Mouse (Mus musculus) liver, postnatal 0 days (tissue): ENCODE results near the gene Ntrk3. TPM values are rescaled to one million over a fixed set of nuclear protein-coding genes. Genes with fewer than 3 reads are reported as not detected.

ENCODE experiments used
- ATAC-seq: fragments of 200-750 bp; cut with Nextera tagmentation; 2 replicates; pipeline ENCODE4 v1.8.0; 2017; ENCODE audit warnings: mild to moderate bottlenecking, moderate library complexity
- DNase-seq: peaks from one replicate; pipeline ENCODE4 v3.0.0-alpha.2; 2016
- H3K27ac ChIP-seq: fragments of 300-500 bp; sonication (generic); 2 replicates; pipeline ENCODE4 v1.5.1; 2014; ENCODE audit warnings: antibody characterized with exemption, moderate library complexity, mild to moderate bottlenecking, low read depth
- H3K27me3 ChIP-seq: fragments of 300-500 bp; sonication (generic); 2 replicates; pipeline ENCODE4 v1.6.1; 2014; ENCODE audit warnings: low read length, control low read depth, mixed read lengths; ENCODE audit not compliant: insufficient read depth
- H3K36me3 ChIP-seq: fragments of 300-500 bp; sonication (generic); replicated peaks from 2 replicates; pipeline ENCODE4 v1.6.1; 2014; ENCODE audit warnings: mild to moderate bottlenecking, control low read depth, low read length, moderate library complexity, mixed read lengths; ENCODE audit not compliant: insufficient read depth
- H3K4me1 ChIP-seq: fragments of 300-500 bp; sonication (generic); 2 replicates; pipeline ENCODE4 v1.6.1; 2014; ENCODE audit warnings: antibody characterized with exemption, mild to moderate bottlenecking, control low read depth; ENCODE audit not compliant: insufficient read depth
- H3K4me2 ChIP-seq: fragments of 300-500 bp; sonication (generic); 2 replicates; pipeline ENCODE4 v1.6.1; 2014; ENCODE audit warnings: low read depth, mild to moderate bottlenecking, low read length, moderate library complexity, mixed read lengths
- H3K4me3 ChIP-seq: fragments of 300-500 bp; sonication (generic); 2 replicates; pipeline ENCODE4 v1.5.1; 2014; ENCODE audit warnings: low read depth, low read length
- H3K9ac ChIP-seq: fragments of 300-500 bp; sonication (generic); replicated peaks from 2 replicates; pipeline ENCODE4 v1.6.1; 2014; ENCODE audit warnings: mild to moderate bottlenecking, moderate library complexity
- H3K9me3 ChIP-seq: fragments of 300-500 bp; sonication (generic); 2 replicates; pipeline ENCODE4 v1.6.1; 2016; ENCODE audit warnings: mild to moderate bottlenecking, control low read depth, low read length, mixed read lengths
- CTCF ChIP-seq: sonication (generic); IDR thresholded peaks from 2 replicates; pipeline ENCODE4 v1.5.1; 2016; ENCODE audit warnings: antibody characterized with exemption, low read depth
- EP300 ChIP-seq: IDR thresholded peaks from 2 replicates; pipeline ENCODE4 v1.6.1; 2016; ENCODE audit warnings: antibody characterized with exemption, low read depth, mild to moderate bottlenecking
- WGBS: fragments of 180-500 bp; shearing (Covaris S2); extraction: QIAGEN DNeasy Blood & Tissue Kit; methylation state at CpG from one replicate; pipeline ENCODE4 v1.1.7; 2014; ENCODE audit not compliant: insufficient replicate concordance; 5-methylcytosine and 5-hydroxymethylcytosine counted together
- polyA plus RNA-seq: library from polyadenylated mRNA; unstranded; fragments of >200 nt; fragmentation: Nextera tagmentation; extraction: Ambion mirVana; gene quantifications from 2 replicates; pipeline ENCODE4 v1.2.1, GENCODE M21; 2015

Ntrk3 gene
- polyA plus RNA-seq, 1 experiment from 2014 or later: 0.16 TPM

GRCm38 (mm10) chr7:78669407-78669806, 68.4 kb downstream of the Ntrk3 start:
- no peaks in the 10 kb centered on the region for H3K9me3 ChIP-seq
- no peaks in the 10 kb centered on the region for H3K4me1 ChIP-seq
- no peak for TF ChIP-seq CTCF
- TF ChIP-seq EP300: no peak
- H3K36me3 ChIP-seq: no peaks in the 10 kb centered on the region
- DNase-seq (no peak), ATAC-seq (no peak)
- H3K9ac ChIP-seq: no peak overlapping the region
- H3K4me2 ChIP-seq: no peak overlapping the region
- H3K27me3 ChIP-seq: no peaks in the 10 kb centered on the region
- WGBS: 81% methylated on average over 16 of the region's 16 CpGs
- H3K4me3 ChIP-seq: no peak overlapping the region
- no peak overlapping the region for H3K27ac ChIP-seq

DNA sequence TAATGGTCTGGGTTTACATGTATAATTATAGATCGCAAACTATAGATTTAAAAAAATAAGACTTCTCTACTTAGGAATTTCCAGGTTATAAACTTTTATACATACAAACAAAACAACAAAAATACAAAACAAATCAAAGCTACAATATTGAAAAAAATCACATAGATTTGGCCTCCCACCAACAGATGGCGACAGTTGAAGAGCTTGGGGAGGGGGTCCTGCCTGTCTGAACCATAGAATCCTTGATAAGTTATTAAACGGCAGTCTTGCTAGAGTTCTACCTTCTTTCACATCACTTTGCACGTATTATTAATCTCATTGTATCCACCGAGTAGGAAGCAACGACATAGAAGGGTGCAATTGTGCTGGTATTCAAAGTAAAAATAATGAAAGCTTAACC, 68.9 kb downstream of the Ntrk3 start:
- ATAC-seq (no peak), DNase-seq (no peak)

DNA sequence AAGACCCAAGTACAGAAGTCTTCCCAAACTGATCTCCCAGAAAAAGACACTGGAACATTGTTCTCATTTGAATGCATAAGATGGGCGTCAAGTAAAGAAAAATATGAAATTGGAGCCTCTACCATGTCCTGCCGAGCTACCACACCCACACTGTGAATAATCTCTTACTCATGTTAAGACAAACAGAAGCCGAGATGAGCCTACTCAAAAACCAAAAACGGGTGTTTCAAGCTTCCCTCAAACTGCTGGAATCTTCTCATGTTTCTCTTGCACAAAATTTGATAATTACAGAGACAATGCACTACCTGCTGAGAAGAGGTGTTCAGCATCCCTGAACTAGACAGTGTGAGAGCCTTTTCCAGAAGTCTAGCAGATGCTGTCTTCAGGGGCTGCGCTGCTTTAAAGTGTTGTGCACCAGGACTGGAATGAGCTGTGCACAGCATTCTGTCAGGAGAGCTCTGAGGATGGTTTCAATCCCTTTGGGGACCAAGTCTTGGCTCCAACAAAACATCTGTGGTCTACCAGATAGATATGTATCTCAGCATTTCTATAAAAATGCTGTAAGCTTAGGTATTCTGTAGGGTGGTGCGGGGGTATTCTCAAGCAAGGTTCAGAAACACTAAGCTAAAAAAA, 69.7 kb downstream of the Ntrk3 start:
- no peaks in the 10 kb centered on the region for H3K9me3 ChIP-seq
- ATAC-seq (no peak), DNase-seq (no peak)
- no peak overlapping the region for H3K27ac ChIP-seq
- no peaks in the 10 kb centered on the region for H3K36me3 ChIP-seq
- 74% methylated on average over 6 of the region's 6 CpGs for WGBS
- H3K4me1 ChIP-seq: no peaks in the 10 kb centered on the region
- no peak overlapping the region for H3K9ac ChIP-seq
- no peak for TF ChIP-seq CTCF
- TF ChIP-seq EP300: no peak
- H3K4me3 ChIP-seq: no peak overlapping the region
- H3K27me3 ChIP-seq: no peaks in the 10 kb centered on the region
- no peak overlapping the region for H3K4me2 ChIP-seq

More for the DNA sequence above, 68.9 kb downstream of the Ntrk3 start:
- Histone ChIP-seq H3K27ac (no peak overlapping the region), H3K4me1 (no peaks in the 10 kb centered on the region), H3K9ac (no peak overlapping the region), H3K4me3 (no peak overlapping the region), H3K4me2 (no peak overlapping the region), H3K9me3 (no peaks in the 10 kb centered on the region), H3K27me3 (no peaks in the 10 kb centered on the region), H3K36me3 (no peaks in the 10 kb centered on the region)
- TF ChIP-seq CTCF (no peak), EP300 (no peak)
- 83% methylated on average over 6 of the region's 6 CpGs for WGBS

GRCm38 (mm10) chr7:78660832-78661231, 77.0 kb downstream of the Ntrk3 start:
- Histone ChIP-seq H3K36me3 (no peaks in the 10 kb centered on the region), H3K4me1 (no peaks in the 10 kb centered on the region), H3K4me2 (no peak overlapping the region), H3K9ac (no peak overlapping the region), H3K4me3 (no peak overlapping the region), H3K27ac (no peak overlapping the region), H3K9me3 (no peaks in the 10 kb centered on the region), H3K27me3 (no peaks in the 10 kb centered on the region)
- WGBS: 73% methylated on average over 7 of the region's 7 CpGs
- DNase-seq (no peak), ATAC-seq (no peak)
- TF ChIP-seq EP300: no peak
- TF ChIP-seq CTCF: no peak

DNA sequence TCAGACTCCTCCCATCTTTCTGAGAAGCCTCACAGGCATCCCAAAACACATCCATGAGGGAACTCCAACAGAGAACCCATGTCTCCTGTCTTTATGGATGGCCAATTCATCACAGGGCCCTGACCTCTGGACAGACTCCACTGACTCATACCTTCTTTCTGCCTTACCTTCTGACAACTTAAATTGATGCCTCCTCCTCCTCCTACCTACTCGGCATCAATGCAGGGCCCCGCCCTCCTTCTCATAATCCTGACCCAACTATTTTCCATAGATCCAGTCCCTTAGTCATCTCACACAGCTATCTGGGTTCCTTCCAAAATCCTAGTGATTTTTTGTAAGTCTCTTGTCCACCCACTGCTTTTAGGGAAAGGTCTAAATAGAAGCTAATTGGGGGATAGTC, 78.0 kb downstream of the Ntrk3 start:
- WGBS: 79% methylated on average over 2 of the region's 2 CpGs
- no peaks in the 10 kb centered on the region for H3K9me3 ChIP-seq
- TF ChIP-seq CTCF: no peak
- TF ChIP-seq EP300: no peak
- no peak overlapping the region for H3K4me2 ChIP-seq
- ATAC-seq (no peak), DNase-seq (no peak)
- H3K9ac ChIP-seq: no peak overlapping the region
- H3K4me1 ChIP-seq: no peaks in the 10 kb centered on the region
- no peaks in the 10 kb centered on the region for H3K27me3 ChIP-seq
- no peaks in the 10 kb centered on the region for H3K36me3 ChIP-seq
- no peak overlapping the region for H3K4me3 ChIP-seq
- no peak overlapping the region for H3K27ac ChIP-seq

- Histone ChIP-seq H3K4me1 (no peaks in the 10 kb centered on the region), H3K4me2 (no peak overlapping the region), H3K27me3 (no peaks in the 10 kb centered on the region), H3K27ac (no peak overlapping the region), H3K9me3 (no peaks in the 10 kb centered on the region), H3K36me3 (no peaks in the 10 kb centered on the region), H3K4me3 (no peak overlapping the region), H3K9ac (no peak overlapping the region)
- 69% methylated on average over 10 of the region's 10 CpGs for WGBS
- DNase-seq (no peak), ATAC-seq (no peak)
- no peak for TF ChIP-seq EP300
- no peak for TF ChIP-seq CTCF
These were observed 79.8 kb downstream of the Ntrk3 start for GRCm38 (mm10) chr7:78658026-78658425.

- Histone ChIP-seq H3K27ac (no peak overlapping the region), H3K36me3 (no peaks in the 10 kb centered on the region), H3K9ac (no peak overlapping the region), H3K4me1 (no peaks in the 10 kb centered on the region), H3K9me3 (no peaks in the 10 kb centered on the region), H3K4me3 (no peak overlapping the region), H3K4me2 (no peak overlapping the region), H3K27me3 (no peaks in the 10 kb centered on the region)
- ATAC-seq: no peak
- TF ChIP-seq EP300: no peak
- no peak for TF ChIP-seq CTCF
- no peak for DNase-seq
- WGBS: 59% methylated on average over 3 of the region's 3 CpGs
These were observed 81.6 kb downstream of the Ntrk3 start for GRCm38 (mm10) chr7:78656181-78656580.
